Mouse (Mus musculus) right cerebral cortex, adult 2 months (tissue): ENCODE results near the gene B4galnt4.

ENCODE experiments used
- DNase-seq, 2 experiments: peaks; one replicate each; pipeline ENCODE4 v3.0.0; 2021 to 2022; ENCODE audit warnings: low spot score in 2 of 2

Gene B4galnt4

GRCm38 (mm10) chr7:141119487-141119886 is 58.6 kb downstream of the B4galnt4 start:
- no peak for DNase-seq

- no peak for DNase-seq
Measured at GRCm38 (mm10) chr7:141120605-141121004, 59.7 kb downstream of the B4galnt4 start.

GRCm38 (mm10) chr7:141121051-141121531 is 60.2 kb downstream of the B4galnt4 start:
- DNase-seq, result no peak
